Mouse (Mus musculus) liver, adult 2 months (tissue): ENCODE measurements around the gene Cfi. TPM values are rescaled to one million over a fixed set of nuclear protein-coding genes. Genes with fewer than 3 reads are reported as not detected.

Experiments
- DNase-seq: peaks from one replicate; pipeline ENCODE4 v3.0.0-alpha.2; 2011; ENCODE audit warnings: low read depth, low spot score; ENCODE audit errors: extremely low read depth
- H3K27ac ChIP-seq: fragments of 200-500 bp; replicated peaks from 2 replicates; pipeline ENCODE4 v1.5.1; 2012; ENCODE audit warnings: low read depth, mild to moderate bottlenecking, control low read depth, inconsistent platforms, low read length; ENCODE audit not compliant: insufficient read depth
- H3K27me3 ChIP-seq: fragments of 200-500 bp; 2 replicates; pipeline ENCODE4 v1.6.1; 2012; ENCODE audit warnings: mild to moderate bottlenecking, moderate library complexity, low read length, inconsistent platforms; ENCODE audit not compliant: control insufficient read depth, insufficient read depth
- H3K36me3 ChIP-seq: fragments of 200-500 bp; 2 replicates; pipeline ENCODE4 v1.6.1; 2012; ENCODE audit warnings: low read length, inconsistent platforms; ENCODE audit not compliant: control insufficient read depth, insufficient read depth
- H3K4me1 ChIP-seq: fragments of 200-500 bp; 2 replicates; pipeline ENCODE4 v1.6.1; 2011; ENCODE audit warnings: low read length; ENCODE audit not compliant: control insufficient read depth, insufficient read depth
- H3K4me3 ChIP-seq: fragments of 200-500 bp; 2 replicates; pipeline ENCODE4 v1.5.1; 2011; ENCODE audit warnings: low read depth, mild to moderate bottlenecking, control low read depth, low read length, moderate library complexity; ENCODE audit not compliant: insufficient read depth
- H3K79me2 ChIP-seq: fragments of 200-500 bp; 2 replicates; pipeline ENCODE4 v1.6.1; 2012; ENCODE audit warnings: inconsistent platforms, mild to moderate bottlenecking, low read length, moderate library complexity; ENCODE audit not compliant: control insufficient read depth, insufficient read depth
- H3K9ac ChIP-seq: fragments of 200-500 bp; 2 replicates; pipeline ENCODE4 v1.6.1; 2012; ENCODE audit warnings: low read depth, mild to moderate bottlenecking, control low read depth, inconsistent platforms, low read length
- CTCF ChIP-seq: fragments of 200-500 bp; IDR thresholded peaks from 2 replicates; pipeline ENCODE4 v1.5.1; 2011; ENCODE audit warnings: low read depth, low read length, control low read depth
- POLR2A ChIP-seq: fragments of 200-500 bp; IDR thresholded peaks from 2 replicates; pipeline ENCODE4 v1.6.1; 2011; ENCODE audit warnings: low read length, control low read depth; ENCODE audit not compliant: insufficient read depth; ENCODE audit errors: extremely low read depth
- WGBS: fragments of 180-500 bp; shearing (Covaris S2); methylation state at CpG from one replicate; pipeline ENCODE4 v1.1.7; 2018; 5-methylcytosine and 5-hydroxymethylcytosine counted together
- polyA plus RNA-seq: library from polyadenylated mRNA; depleted of rRNA; stranded (reverse); fragments of >200 nt; gene quantifications from 2 replicates; pipeline ENCODE4 v1.2.3, GENCODE M21; 2012
- total RNA-seq: library from RNA; depleted of rRNA; stranded (reverse); fragments of >200 nt; gene quantifications from 2 replicates; pipeline ENCODE4 v1.2.3, GENCODE M21; 2014

The Cfi gene
- total and polyA plus RNA-seq, 2 experiments, result 250 to 813 TPM

- WGBS, result 28% methylated on average over 5 of the region's 5 CpGs
- no peak overlapping the region for H3K4me3 ChIP-seq
- TF ChIP-seq CTCF (no peak), POLR2A (no peak)
- peak; percentile 100 for DNase-seq
- no peaks in the 10 kb centered on the region for H3K27me3 ChIP-seq
- H3K9ac ChIP-seq, result no peak overlapping the region
- peak overlapping the region; percentile 87 for H3K27ac ChIP-seq
- H3K36me3 ChIP-seq, result no peaks in the 10 kb centered on the region; the same call in 1 of the 2 replicates
- H3K4me1 ChIP-seq, result peaks cover 16% of the 10 kb centered on the region
- H3K79me2 ChIP-seq, result no peaks in the 10 kb centered on the region
Observed at GRCm38 (mm10) chr3:129886430-129886829, 50.7 kb downstream of the Cfi start.

GRCm38 (mm10) chr3:129887779-129888517 lies 52.3 kb downstream of the Cfi start:
- H3K27me3 ChIP-seq, result no peaks in the 10 kb centered on the region
- peak overlapping the region; percentile 50 for H3K27ac ChIP-seq
- H3K36me3 ChIP-seq, result no peaks in the 10 kb centered on the region; the same call in 1 of the 2 replicates
- H3K9ac ChIP-seq, result no peak overlapping the region
- no peaks in the 10 kb centered on the region for H3K79me2 ChIP-seq
- no peak for TF ChIP-seq CTCF
- TF ChIP-seq POLR2A, result no peak
- peak; percentile 99 for DNase-seq
- peak overlapping the region; percentile 24; the same call in 1 of the 2 replicates for H3K4me3 ChIP-seq
- peaks cover 14% of the 10 kb centered on the region for H3K4me1 ChIP-seq
- 38% methylated on average over 13 of the region's 13 CpGs for WGBS

GRCm38 (mm10) chr3:129892003-129892402 lies 56.3 kb downstream of the Cfi start:
- no peak for DNase-seq
- TF ChIP-seq CTCF (no peak), POLR2A (no peak)
- 93% methylated on average over 5 of the region's 5 CpGs for WGBS
- Histone ChIP-seq H3K79me2 (no peaks in the 10 kb centered on the region), H3K9ac (no peak overlapping the region), H3K4me1 (peaks cover 6% of the 10 kb centered on the region), H3K36me3 (no peaks in the 10 kb centered on the region; the same call in 1 of the 2 replicates), H3K4me3 (no peak overlapping the region), H3K27ac (no peak overlapping the region), H3K27me3 (no peaks in the 10 kb centered on the region)

- no peak overlapping the region for H3K27ac ChIP-seq
- H3K36me3 ChIP-seq, result no peaks in the 10 kb centered on the region; the same call in 1 of the 2 replicates
- TF ChIP-seq CTCF (no peak), POLR2A (no peak)
- no peaks in the 10 kb centered on the region for H3K27me3 ChIP-seq
- WGBS, result 96% methylated on average over 3 of the region's 3 CpGs
- peaks cover 4% of the 10 kb centered on the region for H3K4me1 ChIP-seq
- H3K79me2 ChIP-seq, result no peaks in the 10 kb centered on the region
- no peak overlapping the region for H3K9ac ChIP-seq
- no peak for DNase-seq
- no peak overlapping the region for H3K4me3 ChIP-seq
Observed at GRCm38 (mm10) chr3:129893143-129893542, 57.5 kb downstream of the Cfi start.

- TF ChIP-seq POLR2A (no peak), CTCF (no peak)
- 15% methylated on average over 6 of the region's 6 CpGs for WGBS
- DNase-seq, result peak; percentile 87
- H3K36me3 ChIP-seq, result no peaks in the 10 kb centered on the region
- H3K4me1 ChIP-seq, result 0 out of 2 replicates have a peak, but pooled peaks cover 1% of the 10 kb centered on the region
- no peak overlapping the region for H3K27ac ChIP-seq
- H3K9ac ChIP-seq, result no peak overlapping the region
- H3K79me2 ChIP-seq, result no peaks in the 10 kb centered on the region
- H3K27me3 ChIP-seq, result no peaks in the 10 kb centered on the region
- no peak overlapping the region for H3K4me3 ChIP-seq
Observed at GRCm38 (mm10) chr3:129896591-129896990, 60.9 kb downstream of the Cfi start.

GRCm38 (mm10) chr3:129898886-129899285 lies 63.2 kb downstream of the Cfi start:
- H3K27me3 ChIP-seq, result no peaks in the 10 kb centered on the region
- H3K27ac ChIP-seq, result no peak overlapping the region
- H3K4me3 ChIP-seq, result no peak overlapping the region
- DNase-seq, result peak; percentile 39
- H3K4me1 ChIP-seq, result peaks cover 4% of the 10 kb centered on the region; the same call in 1 of the 2 replicates
- peaks cover 3% of the 10 kb centered on the region; the same call in 1 of the 2 replicates for H3K79me2 ChIP-seq
- 73% methylated on average over 4 of the region's 4 CpGs for WGBS
- TF ChIP-seq POLR2A (no peak), CTCF (no peak)
- no peak overlapping the region for H3K9ac ChIP-seq
- H3K36me3 ChIP-seq, result no peaks in the 10 kb centered on the region
